Mouse (Mus musculus): ENCODE data around the gene Fam3b.

The Fam3b gene

DNA sequence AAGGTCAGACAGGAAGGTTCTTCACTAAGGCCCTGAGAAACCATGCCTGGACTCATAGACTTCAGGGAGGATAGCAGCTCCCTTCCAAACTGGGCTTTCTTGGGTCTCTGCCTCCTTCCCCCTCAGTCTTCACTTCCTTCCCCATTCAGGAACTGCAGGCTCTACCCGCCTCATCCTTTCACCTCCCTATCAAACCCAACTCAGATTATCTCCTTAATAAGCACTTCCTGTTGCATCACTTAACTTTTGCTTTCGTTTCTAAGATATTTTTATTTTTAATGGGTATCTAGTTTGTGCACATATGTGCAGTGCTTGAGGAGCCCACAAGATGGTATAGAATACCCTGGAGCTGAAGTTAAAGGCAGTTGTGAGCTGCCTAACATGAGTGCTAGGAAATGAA, 36.0 kb downstream of the Fam3b start:
- DNase-seq: no peak

DNA sequence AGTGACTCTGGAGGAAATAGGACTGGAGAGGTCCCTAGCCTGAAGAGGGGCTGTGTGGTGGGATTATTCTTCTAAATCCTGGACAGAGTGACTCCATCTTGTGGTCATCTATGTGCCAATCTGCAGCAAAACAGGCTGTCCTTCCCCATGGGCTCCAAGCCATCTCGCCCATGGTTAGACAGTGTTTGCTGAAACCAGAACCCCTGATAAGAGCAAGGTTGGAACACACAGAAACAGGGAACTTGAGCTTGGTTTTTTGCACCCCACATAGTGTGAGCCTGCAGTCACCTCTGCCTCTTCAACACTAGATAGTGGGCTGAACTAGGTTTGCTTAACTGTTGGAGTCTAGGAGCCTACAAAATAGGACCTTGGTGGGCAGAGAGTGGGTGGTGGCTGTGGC, 38.1 kb downstream of the Fam3b start:
- no peak for DNase-seq

DNA sequence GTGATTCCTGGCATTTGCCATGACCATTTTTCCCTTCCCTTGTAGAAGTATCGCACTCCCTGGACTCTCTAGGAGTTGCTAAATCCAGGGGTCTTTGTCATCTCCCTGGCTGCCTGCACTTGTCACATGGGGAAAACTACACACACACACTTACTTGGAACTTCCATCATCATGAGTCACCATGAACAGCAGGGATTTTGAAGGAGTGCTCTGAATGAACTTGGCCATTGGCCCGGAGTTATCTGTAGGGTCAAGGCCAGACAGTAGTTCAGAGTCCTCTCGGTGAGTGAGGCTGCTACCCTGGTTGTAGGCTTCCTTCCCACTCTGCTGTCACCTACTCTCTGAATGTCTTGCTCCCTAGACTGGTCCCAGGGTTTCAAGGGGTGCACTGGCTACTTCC, 39.0 kb downstream of the Fam3b start:
- no peak for DNase-seq

DNA sequence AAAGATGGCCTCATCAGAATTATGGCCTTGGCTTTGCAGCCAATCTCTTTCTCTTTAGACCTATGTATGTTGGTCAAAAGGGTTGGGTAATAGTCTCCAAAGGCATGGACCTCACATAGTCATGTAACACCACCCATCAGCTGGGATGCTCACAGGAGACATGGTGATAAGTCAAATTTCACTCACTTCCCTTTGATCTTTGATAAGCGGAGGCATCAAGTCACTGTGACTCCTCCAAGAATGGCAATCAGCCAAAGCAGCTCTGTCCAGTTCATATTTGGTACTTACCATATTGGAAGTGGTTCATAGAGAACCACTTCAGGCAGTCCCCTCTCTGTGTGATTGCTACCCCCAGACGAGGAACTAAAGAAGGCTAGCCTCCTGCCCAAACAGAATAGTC, 39.9 kb downstream of the Fam3b start:
- no peak for DNase-seq

DNA sequence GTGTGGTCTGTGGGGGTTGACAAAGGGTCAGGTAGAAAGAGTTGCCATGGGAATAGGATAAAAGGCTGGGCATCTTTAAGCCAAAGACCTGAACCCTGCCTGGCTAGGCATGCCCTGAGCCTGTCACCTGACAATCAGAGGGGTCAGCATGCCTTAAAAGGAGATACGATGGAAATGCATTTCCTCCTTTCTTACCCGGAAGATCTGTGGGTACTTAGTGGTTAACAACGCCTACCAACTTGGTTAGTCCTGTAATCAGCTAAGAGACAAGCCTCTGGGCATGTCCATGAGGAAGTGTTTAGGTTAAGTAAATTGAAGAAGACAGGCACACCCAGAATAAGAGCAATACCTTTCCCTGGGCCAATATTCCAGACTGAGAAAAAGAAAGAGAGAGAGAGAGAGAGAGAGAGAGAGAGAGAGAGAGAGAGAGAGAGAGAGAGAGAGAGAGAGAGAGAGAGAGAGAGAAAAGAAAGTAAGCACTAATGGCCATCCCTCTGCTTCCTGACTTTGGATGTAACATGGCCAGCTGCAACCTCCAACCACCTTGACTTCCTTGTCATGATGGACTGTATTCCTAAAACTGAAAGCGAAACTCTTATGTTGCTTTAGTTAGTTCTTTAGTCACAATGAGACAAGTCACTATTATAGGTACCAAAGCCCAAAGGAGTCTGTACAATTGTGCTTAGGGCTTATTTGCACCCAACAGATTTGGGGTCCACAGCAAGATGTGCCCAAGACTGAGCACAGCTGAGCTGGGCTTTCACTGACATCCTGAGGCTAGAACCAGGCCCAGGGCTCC, 46.4 kb downstream of the Fam3b start:
- DNase-seq: no peak

DNA sequence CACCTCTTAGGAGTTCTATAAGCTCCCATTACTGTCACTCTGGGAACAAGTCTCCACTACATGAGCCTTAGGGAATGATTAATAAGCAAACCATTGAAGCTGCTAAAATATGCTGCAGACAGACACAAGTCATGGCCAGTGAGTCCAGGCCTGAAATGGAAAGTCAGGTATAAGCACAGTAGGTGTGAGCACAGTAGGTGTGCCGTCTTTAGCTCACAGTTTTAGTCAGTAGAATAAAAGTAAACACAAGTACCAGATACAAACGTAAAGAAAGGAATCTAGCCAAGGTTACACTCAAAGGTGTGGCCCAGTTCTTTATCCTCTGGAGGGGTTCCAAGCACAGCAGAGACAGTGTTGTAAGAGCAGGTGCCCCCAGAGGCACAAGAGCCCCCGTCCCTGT, 47.1 kb downstream of the Fam3b start:
- no peak for DNase-seq

DNA sequence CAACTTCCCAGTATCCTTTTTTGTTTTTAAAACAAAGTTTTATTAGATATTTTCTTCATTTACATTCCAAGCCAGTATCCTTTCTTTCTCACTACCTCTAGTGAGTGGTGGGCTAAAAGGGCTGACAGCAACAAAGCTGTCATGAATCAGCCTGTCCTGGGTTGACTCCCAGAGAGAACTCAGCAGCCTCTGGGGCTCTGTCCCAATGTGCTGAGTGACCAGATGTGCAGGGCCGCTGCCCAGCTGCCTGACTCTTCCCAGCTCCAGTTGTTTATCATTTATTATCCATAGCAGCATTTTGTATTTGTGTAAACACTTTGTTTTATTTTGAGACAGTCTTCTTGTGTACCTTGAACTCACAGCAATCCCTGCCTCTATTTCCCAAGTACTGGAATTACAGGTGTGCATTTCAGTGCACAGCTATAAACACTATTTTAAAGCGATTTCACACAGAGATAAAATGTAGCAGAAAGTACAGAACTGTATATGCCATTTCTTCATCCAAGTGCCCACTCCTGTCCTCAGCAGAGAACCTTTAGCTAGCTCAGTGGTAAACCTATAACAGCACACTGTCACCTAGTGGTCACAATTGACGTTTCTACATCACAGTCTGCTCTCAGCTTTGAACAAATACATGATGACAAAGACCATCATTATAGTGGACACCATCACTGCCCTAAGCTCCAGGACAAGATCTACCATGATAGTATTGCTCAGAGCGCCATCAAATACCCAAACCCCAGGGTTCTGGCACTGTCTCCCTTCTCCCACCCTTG, 48.2 kb downstream of the Fam3b start:
- DNase-seq: no peak

DNA sequence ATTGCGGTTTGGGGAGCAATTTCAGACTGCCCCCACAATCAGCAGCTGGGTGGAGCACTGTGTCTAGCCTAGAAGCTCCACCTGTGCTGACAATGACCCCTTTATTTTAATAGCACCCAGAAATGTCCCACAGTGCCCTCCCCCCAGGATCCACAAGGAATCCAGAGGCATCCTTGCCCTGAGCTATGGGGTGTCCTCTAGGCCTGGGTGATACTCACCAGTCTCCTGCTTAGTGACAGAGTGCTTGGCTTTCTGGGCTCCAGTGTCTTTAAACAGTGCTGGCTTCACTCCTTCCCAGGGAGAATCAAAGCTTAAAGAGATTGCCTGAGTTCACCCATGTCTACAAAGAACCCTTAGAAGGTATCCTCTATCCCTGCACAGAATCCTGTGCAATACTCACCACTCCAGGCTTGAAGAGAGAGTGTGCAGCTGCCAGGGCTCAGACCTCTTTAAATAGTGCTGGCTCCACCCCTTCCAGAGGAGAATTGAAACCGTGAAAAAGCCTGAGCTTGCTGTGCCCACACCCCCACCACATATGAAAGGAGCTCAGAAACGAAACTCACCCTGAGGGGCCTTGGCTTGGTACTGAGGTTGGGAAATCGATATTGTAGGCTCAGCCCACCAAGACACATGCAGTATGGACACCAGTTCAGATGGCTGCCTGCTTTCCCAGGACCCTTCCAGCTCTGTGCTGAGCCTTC, 52.0 kb downstream of the Fam3b start, which contains the start of gene Mx1:
Mx1 (minus strand) TSS at position 427 of the 701 bp plus-strand sequence.
- DNase-seq: no peak

DNA sequence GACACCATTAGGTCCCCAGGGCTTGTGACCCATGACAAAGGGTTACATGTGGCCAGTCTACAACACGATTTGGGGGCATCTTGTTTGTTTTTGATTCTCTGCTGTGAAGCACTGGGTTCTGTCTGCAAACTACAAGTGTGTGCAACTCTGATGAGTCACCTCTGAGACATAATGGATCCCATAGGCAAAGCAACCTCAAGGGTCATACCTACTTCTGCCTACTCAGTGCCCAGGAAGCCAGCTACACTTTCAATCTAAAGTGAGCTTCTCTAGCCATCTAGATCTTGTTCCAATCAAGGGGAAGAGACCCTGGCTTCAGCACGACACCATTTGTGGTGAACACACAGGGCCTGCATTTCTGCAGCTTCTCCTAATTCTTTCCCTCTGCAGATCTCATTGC, 53.3 kb downstream of the Fam3b start:
- no peak for DNase-seq

DNA sequence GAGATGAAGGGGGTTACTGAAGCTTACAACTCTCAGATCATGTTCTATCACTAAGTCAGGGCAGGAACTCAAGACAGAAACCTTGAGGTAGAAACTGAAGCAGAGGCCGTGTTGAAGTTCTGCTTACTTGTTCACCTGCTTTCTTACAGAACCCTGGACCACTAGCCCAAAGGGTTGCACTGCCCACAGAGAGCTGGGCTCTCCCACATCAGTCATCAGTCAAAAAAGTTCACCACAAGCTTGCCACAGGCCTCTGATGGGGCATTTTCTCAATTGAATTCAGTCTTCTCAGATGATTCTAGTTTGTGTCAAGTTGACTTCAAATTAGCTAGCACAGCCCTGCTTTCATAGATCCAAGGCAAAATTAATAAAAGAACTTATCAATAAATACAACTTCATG, 54.8 kb downstream of the Fam3b start:
- DNase-seq: no peak

DNA sequence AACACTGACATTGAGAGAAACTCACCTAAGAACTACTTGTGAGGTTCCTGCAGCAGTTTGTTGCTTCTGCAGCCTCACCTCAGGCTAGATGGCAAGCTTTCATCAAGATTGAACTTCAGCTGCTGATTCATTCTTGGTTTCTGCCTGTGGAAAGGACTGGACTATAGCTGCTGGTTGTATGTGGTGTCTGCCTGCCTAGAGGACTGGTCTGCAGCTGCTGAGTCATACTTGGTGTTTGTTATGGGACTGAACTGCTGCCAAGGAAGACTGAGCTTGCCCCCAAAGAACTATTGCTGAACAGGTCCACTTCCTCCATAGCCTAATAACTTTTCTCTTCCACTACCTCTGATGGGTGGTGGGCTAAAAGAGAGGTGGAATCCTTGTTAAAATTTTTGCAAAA, 67.2 kb downstream of the Fam3b start:
- DNase-seq: no peak

DNA sequence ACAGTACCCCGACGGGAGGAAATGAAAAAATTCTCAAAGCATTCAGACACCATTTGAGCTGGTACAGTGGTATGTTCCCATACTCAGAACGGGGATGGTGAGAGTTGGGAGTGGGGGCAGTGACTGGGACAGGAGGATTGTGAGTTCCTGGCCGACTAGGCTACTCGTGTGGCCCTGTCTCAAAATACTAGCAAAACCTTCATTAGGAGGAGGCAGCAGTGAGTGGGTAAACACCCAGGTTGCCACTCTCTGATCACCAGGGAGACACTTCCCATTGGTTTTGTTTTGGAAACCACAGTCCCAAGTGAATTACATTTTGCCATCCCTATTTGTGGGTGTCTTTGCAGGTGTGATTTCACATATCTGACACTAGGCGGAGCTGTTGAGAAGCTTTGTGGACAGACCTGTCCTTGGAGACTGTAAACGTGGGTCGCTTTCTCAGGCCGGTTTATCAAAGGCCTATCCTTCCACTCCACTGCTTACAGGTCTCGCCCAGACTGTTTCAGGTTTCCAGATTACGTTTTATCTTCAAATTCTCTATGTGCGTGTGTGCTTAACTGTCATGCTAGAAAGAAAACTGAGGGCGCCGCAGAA, 70.8 kb downstream of the Fam3b start:
- peak; percentile 54 for DNase-seq

DNA sequence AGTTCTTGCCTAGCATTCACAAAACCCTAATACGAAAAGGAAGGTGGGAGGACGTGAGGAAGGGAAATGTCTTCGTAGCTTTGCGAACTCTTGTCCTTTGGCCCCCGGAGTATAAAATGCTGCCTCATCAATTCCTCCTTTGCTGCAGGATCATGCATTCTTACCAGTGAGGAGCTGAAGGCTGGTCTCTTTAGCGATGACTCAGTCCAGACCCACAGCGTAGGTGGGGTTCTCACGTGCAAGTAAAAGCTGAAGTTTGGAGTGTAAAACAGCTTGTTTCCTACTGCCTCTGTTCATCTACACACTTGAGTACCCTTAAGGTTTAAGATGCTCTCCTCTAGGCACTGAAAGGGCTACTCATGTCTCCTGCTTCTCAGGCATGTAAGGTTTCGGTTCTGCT, 72.6 kb downstream of the Fam3b start:
- no peak for DNase-seq

DNA sequence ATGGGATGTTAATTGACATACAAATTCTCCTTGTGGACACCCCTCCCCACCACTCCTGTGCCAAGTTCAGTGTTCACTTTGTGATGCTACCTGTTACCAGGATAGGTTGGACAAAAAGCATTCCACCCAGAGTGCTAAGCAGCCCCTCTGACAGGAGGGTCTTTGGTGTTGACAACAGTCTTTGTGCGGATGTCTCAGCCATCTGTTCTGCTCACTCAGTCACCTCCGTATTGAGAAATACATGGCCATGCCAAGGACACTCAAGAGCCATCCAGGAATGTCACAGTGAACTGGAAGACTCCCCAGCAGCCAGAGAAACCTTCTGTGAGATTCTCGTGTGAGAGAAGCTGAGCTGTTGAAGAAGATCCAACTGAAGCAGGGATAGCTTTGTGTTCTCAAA, 76.4 kb downstream of the Fam3b start:
- DNase-seq: no peak

DNA sequence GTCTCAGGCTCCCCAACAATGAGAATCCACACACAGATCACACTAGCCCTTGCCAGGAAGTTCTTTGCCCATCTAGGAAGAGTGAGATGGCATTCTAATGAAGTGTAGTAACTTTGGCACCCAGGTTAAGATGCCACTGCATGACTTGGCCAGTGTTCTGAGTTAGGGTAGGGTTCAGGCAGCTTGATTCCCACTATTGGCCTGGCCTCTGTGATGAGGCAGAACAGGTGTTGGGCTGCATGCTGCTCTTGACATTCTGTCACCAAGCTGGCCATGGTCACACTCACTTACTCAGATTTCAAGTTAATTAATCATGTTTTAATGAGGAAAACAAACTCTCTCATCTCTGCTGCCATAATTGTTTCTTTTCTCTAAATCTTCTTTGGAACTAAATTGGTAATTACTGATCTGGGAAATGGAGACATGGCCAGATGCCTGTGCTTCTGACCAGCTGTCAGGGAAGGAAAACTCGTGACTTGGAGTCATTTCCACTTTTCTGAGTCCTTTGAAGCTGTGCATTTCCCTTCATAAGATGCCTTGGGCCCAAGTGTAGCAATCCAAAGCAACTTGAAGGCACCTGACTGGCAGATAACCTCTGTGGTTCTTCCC, 77.1 kb downstream of the Fam3b start:
- no peak for DNase-seq

DNA sequence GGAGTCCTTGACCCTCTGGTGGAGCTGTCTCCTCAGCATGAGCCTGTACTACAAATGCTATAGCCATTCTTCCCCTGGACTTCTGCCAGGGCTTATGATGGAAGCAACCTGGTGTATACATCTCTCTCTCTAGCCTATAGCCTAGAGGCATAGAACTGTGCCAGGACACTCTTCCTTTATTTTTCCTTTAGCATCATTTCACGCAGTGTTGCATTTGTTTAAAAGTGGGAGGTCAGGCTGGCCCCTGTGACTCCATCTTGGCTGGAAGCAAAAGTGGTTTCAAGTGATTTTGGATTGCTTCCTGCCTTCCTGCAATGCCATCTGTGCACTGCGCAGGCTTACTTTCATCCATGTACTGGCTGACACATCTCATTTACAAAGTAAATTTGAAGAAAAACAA, 80.4 kb downstream of the Fam3b start:
- no peak for DNase-seq

DNA sequence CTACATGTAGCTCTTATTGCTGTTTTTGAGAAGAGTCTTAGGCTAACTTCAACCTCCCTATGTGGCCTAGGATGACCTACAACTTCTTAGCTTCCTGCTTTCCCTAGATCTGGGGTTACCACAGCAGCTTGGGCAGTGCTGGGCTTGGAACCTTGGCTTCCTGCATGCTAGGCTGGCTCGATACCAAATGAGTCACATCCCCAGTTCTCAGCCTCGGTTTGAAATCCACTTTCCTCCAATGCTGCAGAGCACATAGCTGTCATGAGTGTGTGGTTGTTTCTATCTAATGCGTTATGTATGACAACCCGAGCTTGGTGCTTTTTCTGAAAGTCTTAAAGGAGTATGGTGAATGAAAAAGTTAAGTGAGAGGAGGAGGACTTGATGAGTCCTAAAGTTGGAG, 83.3 kb downstream of the Fam3b start:
- DNase-seq: peak; percentile 17

DNA sequence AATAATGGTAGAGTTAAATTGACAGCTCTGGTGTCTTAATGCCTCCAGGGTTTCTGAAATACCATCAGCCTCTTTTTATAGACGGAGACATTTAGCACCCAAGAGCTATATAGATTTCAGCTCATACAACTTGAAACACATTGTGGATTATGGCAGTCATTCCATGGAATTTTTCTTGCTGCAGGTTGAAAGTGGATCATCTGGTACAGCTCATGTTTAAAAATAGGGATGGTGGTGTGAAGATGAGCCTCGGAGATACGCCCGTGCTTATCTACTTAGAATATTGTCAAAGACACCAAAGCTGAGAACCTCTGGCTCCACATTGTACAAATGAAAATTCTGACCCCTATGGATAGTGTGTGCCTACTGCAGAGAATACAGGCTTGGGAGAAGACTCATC, 84.5 kb downstream of the Fam3b start:
- DNase-seq: no peak

DNA sequence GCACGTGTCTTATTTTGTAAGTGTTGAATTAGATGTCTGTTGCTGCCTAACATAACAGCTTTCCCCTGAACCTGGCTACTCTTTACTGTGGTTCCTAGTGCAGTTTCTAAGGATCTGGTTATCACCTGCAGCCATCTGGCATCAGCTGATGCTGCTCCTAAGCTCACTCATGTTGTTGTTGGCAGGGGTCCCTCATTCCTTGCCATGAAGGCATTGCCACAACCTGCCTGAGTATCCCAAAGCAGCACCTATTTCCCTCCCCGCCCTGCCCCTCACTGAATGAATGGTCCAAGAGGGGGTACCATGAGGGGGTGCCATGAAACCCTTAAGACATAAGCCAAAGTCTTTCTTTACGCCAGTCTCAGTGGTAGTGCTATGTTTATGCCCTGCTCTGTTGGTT, 86.6 kb downstream of the Fam3b start:
- no peak for DNase-seq

DNA sequence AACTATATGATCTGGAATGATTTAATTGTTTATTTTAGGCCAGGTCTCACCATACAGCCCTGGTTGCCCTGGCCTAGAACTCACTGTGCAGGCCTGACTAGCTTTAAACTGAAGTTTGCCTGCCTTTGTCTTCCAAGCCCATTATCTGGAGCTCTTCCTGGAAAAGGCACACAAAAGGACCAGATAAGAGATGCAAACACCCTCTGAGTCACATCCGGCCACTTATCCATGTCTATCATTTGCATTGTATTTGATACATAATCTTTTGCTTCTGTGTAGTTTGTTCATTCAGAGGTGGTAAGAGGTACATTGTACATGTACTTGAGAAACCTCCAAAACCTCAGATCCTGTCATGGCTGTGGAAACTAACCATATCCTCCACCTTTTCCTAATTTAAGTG, 91.0 kb downstream of the Fam3b start:
- DNase-seq: no peak

DNA sequence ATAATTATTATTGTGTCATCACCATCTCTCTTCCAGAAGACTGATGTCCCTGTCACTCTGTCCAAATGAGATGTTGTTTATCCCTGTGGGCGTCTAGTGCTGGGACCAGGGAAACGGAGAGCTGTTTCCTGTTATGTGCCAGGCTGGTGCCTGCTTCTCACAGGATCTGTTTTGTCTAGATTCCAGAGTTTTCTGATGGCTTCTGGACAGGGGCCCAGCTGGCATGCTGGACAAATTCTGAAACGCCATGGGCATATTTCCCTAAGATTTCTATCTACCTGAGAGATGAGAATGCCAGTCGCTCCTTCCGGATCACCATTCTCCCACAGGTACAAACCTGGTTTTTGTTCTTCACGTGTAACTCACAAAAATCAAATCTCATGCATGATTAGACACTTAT, 92.9 kb downstream of the Fam3b start:
- DNase-seq: no peak
